Mouse (Mus musculus): ENCODE data around the gene Plagl1.

Gene Plagl1

GRCm38 (mm10) chr10:13090596-13091424, 30.5 kb downstream of the Plagl1 start:
- no peak for DNase-seq (ENCODE audit: low read depth)

- DNase-seq (ENCODE audit: low read depth): no peak
Observed at GRCm38 (mm10) chr10:13092996-13093395, 32.7 kb downstream of the Plagl1 start.

GRCm38 (mm10) chr10:13098895-13099294, 38.6 kb downstream of the Plagl1 start:
- DNase-seq (ENCODE audit: low read depth): no peak

- no peak for DNase-seq (ENCODE audit: low read depth)
Observed at GRCm38 (mm10) chr10:13100061-13100648, 39.9 kb downstream of the Plagl1 start.

- DNase-seq (ENCODE audit: low read depth): no peak
Observed at GRCm38 (mm10) chr10:13102360-13102759, 42.1 kb downstream of the Plagl1 start.

- no peak for DNase-seq (ENCODE audit: low read depth)
Observed at GRCm38 (mm10) chr10:13103838-13104237, 43.5 kb downstream of the Plagl1 start.

GRCm38 (mm10) chr10:13106909-13107624, 46.8 kb downstream of the Plagl1 start:
- no peak for DNase-seq (ENCODE audit: low read depth)

- no peak for DNase-seq (ENCODE audit: low read depth)
Observed at GRCm38 (mm10) chr10:13108021-13108548, 47.8 kb downstream of the Plagl1 start.

GRCm38 (mm10) chr10:13108847-13109246, 48.5 kb downstream of the Plagl1 start:
- no peak for DNase-seq (ENCODE audit: low read depth)

GRCm38 (mm10) chr10:13109781-13110180, 49.5 kb downstream of the Plagl1 start:
- DNase-seq (ENCODE audit: low read depth): no peak

- no peak for DNase-seq (ENCODE audit: low read depth)
Observed at GRCm38 (mm10) chr10:13112849-13113248, 52.5 kb downstream of the Plagl1 start.

GRCm38 (mm10) chr10:13113641-13114040, 53.3 kb downstream of the Plagl1 start:
- no peak for DNase-seq (ENCODE audit: low read depth)

GRCm38 (mm10) chr10:13115030-13115429, 54.7 kb downstream of the Plagl1 start:
- no peak for DNase-seq (ENCODE audit: low read depth)

- DNase-seq (ENCODE audit: low read depth): no peak
Observed at GRCm38 (mm10) chr10:13116706-13117665, 56.7 kb downstream of the Plagl1 start.

GRCm38 (mm10) chr10:13118024-13118769, 57.9 kb downstream of the Plagl1 start:
- DNase-seq (ENCODE audit: low read depth): no peak

GRCm38 (mm10) chr10:13118770-13119102, 58.4 kb downstream of the Plagl1 start:
- no peak for DNase-seq (ENCODE audit: low read depth)

GRCm38 (mm10) chr10:13119300-13119699, 59.0 kb downstream of the Plagl1 start:
- no peak for DNase-seq (ENCODE audit: low read depth)

- no peak for DNase-seq (ENCODE audit: low read depth)
Observed at GRCm38 (mm10) chr10:13125811-13126210, 65.5 kb downstream of the Plagl1 start.

GRCm38 (mm10) chr10:13127335-13127734, 67.0 kb downstream of the Plagl1 start:
- no peak for DNase-seq (ENCODE audit: low read depth)

- DNase-seq (ENCODE audit: low read depth): no peak
Observed at GRCm38 (mm10) chr10:13127946-13128345, 67.6 kb downstream of the Plagl1 start.

GRCm38 (mm10) chr10:13133850-13134249, 73.5 kb downstream of the Plagl1 start:
- DNase-seq (ENCODE audit: low read depth): no peak

Data from 416B (cell line).